Mouse (Mus musculus) bone marrow, adult 2 months (tissue): ENCODE results near the gene Stip1.

Experiments used
- CTCF ChIP-seq: fragments of 200-500 bp; IDR thresholded peaks from 2 replicates; pipeline ENCODE4 v1.5.1; 2011; ENCODE audit warnings: low read length, control low read depth; ENCODE audit not compliant: control insufficient read depth, insufficient read depth
- POLR2A ChIP-seq: fragments of 200-500 bp; IDR thresholded peaks from 2 replicates; pipeline ENCODE4 v1.6.1; 2011; ENCODE audit warnings: low read depth, mild to moderate bottlenecking, control low read depth, low read length, borderline replicate concordance; ENCODE audit not compliant: control insufficient read depth

- TF ChIP-seq CTCF = no peak
- no peak for TF ChIP-seq POLR2A
These were observed 26.5 kb upstream of the Stip1 start for GRCm38 (mm10) chr19:7066034-7066827.
